Mouse (Mus musculus): ENCODE measurements around the gene Theg.

Gene Theg

DNA sequence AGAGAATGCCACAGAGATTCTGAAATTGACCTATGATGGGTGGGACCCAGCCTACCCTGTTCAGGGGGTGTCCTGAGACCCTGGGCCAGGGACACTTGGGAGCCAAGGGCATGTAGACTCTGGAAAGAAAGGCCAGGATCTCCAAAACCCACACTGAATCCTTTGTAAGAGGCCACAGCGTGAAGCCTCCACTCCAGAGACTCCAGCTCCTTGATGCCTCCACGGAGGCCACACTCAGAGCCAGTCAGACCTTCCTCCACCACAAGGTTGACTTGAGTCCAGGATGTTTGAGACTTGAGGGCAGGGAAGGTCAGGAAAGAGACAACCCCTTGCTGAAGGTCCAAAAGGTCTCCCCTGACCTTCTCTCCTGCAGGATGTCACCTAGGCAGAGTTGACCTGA lies 52.7 kb downstream of the Theg start:
- DNase-seq = no peak

DNA sequence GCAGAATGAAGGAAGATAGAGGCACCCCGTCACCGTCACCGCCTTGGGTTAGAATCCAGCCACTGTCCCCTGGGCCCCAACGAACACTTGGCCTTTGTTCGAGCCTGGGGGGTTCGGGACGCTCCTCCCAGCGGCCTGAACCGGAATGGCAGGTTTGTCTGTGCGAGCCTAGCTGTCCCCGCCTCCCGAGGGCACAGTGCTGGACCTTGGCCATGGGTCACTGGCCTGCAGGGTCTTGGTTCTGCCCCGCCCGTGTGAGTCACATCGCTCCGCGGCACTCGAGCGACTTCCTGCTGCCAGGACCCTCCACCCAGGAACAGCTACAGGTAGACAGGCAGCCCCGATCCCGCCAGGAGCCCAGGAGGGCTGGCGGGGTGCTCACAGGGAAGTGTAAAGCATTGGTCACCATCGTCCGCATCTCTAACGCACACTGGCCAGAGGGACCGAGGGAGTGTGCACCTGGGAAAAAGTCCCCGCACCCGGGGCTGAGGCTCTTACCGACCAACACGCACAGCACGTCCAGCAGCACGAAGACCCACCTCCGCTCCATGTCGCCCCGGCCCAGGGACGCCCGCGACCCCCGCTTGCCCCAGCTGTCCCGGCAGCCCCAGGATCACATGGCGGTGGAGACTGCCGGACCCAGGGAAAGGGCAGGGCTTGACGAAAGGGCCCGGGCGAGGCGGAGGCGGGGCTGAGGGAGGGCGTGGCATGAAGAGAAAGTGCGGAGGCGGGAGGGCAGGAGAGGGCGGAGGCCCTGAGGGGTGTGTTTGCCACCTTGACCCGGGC lies 53.8 kb downstream of the Theg start, which contains the start of gene Plpp2:
Gene Plpp2 (minus strand): TSS at position 671 of the 786 bp plus-strand sequence.
- DNase-seq = peak; percentile 38

DNA sequence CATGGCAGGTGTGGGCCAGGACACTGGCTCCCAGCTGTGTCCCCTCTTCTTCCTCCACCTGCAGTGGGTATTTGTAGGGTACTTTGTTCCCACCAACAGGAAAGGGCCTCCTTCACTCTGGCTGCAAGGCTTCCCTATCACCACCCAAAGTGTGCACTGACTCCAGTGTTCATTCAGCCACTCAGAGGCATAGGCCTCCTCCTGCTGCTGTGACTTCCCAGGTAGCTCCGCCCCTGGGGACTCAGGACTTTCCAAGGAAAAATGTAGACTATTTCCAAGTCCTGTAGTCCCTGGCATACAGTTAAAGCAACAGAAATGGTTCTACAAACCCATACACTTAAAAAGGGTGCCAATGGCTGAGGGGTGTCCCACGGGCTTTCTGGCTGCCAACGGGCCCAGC lies 54.5 kb downstream of the Theg start:
- no peak for DNase-seq

DNA sequence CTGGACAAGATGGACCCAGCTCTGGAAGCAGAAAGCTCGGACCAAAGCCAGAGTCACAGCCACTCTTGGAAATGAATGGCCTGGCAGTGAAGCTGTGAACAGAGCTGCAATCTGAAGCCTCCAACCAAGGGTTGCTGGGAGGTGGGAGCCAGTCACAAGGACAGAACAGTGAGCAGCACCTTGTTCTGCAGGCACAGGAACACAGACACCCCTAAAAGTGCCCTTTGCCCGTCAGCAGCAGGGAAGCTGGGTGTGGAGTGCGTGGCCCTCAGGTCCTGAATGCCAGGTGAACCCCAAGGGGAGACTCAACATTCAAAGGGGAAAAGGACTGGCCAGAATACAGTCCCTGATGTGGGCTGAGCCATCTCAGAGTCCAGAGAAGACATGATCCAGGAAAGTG lies 55.5 kb downstream of the Theg start:
- DNase-seq = no peak

DNA sequence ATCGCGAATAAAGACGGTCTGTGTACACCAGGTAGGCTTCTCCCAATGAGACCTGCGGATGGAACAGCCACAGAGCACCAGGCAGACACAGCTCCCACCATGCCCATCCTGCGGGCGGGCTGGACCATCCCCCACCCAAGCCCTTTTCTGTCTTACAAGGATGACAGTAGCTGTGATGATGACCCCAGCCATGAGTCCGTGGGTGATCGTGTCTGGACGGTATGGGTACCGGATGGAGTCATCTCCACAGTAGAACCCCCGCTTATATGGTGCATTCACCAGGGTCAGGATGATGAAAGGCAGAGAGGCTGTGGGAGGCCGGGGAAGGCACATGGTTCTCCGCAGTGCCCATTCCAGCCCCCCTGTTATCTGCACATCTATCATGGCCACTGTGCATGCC lies 56.4 kb downstream of the Theg start:
- DNase-seq = no peak

DNA sequence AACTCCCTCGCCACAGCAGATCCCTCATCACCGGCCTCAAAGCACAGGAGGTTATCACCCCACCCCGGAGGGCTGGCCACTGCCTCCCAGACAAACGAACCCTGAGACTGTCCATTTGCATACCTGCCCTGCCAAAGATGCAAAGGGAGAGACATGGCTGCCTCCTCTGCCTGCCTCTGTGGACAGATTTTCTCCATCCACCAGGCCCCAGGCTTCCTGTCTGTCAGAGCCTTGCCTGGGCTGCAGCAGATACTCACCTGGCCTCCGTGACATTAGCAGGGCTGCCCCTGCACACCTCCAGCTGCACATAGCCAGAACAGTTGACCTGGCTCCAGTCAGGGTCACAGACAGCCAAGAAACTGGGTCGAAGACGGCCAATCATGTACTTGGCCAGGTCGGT lies 56.9 kb downstream of the Theg start:
- DNase-seq = no peak

DNA sequence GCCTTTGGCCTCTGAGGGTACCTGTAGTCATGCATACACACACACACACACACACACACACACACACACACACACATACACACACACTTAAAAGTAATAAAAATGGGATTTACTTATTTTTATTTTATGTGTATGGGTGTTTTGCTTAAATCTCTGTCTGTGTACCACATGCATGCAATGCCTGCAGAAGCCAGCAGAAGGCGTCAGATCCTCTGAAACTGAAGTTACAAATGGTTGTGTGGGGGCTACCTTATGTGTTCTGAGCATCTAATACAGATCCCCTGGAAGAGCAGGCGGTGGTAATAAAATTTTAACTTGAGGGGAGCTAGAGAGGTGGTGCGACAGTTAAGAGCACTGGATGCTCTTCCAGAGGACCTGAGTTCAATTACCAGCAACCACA lies 59.0 kb downstream of the Theg start:
- DNase-seq = no peak

DNA sequence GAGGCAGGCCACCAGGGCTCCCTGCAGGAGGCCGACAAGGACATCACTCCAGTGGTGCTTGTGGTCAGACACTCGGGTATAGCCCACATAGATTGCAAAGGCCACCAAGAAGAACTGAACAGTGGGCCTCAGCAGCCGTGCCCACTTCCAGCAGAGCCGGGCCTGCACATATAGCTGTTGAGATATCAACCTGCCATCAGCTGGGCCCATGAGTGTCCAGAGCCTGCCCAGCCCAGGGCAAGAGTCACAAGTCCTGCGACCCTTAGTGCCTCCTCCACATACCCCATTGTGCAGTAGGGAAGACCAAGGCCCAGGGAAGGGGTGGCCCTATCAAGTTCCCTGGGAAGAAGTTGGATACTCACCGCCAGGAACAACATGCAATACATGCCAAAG lies 59.7 kb downstream of the Theg start:
- no peak for DNase-seq

DNA sequence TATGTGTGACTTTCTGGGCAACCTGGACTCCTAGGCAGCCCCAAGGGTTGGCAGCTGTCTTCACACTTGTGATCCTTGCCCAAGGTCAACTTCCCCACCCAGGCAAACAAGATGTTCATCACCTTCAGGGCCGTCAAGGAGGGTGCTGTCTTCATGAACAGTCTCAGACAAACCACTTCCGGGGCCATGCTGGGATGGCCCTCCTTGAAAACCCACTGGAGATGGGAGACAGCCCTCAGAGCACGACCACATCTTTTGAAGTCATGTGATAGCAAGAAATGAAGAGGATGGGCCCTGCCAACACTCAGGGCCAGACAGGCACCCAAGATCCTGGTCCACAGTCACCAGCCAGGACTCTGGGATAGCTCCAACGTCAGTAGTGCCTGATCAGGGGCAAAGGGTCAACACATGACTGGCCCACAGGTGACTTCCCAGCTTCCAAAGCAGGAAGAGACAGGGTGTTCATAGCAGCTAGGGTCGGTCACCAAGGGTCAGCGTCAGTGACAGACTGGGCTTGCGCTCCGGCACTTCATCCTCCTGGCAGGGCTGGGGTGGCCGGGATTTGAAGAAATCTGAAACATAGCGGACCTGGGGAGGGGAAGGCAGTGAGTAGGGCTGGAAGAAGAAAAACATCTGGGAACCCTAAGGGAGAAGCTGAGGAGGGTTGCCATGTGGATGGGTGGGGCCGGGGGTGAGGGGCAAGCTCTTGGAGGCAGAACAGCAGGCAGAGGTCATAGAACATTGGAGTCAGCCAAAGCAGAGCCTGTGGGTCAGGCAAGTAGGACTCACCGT lies 60.3 kb downstream of the Theg start:
- DNase-seq = peak; percentile 3
